ENCODE assay signal across 9 mouse cellular contexts in the genomic region with DNA sequence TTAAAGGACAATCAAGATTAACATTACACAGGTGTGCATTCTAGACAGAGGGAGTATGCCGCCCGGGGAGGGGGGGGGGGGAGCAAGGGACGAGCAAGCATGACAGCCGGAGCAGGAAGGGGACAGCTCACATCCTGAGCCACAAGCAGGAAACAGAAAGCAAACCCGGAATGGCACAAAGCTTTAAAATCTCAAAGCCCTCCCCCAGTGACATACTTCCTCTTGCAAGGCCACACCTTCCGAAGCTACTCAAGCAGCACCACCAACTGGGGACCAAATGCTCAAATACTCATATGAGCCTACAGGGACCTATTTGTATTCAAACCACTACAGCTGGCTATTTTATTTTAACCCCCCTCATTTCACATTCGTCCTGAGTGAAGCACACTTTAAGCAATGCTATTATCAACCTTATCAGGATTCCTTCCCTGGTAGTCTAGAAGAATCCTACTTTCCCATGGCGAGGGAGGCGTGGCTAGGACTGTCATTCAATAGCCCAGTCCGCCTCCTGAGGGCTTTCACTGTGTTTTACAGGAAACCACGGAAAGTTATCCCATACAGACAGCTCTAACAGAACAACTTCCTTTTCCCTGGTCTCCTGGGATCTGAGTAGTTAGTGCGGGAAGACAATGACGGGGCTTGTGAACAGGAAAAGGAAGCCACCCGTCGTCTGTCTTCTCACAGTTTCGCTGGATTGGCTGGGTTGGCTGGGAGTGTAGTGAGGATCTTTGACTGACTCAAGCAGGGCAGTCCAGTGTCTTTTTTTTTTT.
DNase-seq lines count a peak whose midpoint lies in the region; ATAC-seq and TF ChIP-seq lines count a peak whose summit lies in the region.
"Had no signal": no experiment of that assay in that cellular context is flagged by ENCODE, and none has a peak within 500 bp of the region (broad histone marks: within the 10 kb centered on the region; RNA-seq: fewer than 3 reads in every experiment).

No protein-coding gene starts in this region.

- no peak overlapping the region for H3K4me3 ChIP-seq in ES-E14 (ENCODE audit: insufficient read depth in 1 of 2, low read depth in 1 of 2, low read length in 2 of 2, poor library complexity in 1 of 2, severe bottlenecking in 1 of 2)
- H3K4me3 ChIP-seq in embryonic facial prominence, embryonic 11.5 days (ENCODE audit: low read depth, low read length), result no peak overlapping the region
- H3K4me3 ChIP-seq in hindbrain, embryonic 12.5 days, result no peak overlapping the region
- H3K4me3 ChIP-seq in liver, embryonic 15.5 days (replicated peaks), result no peak overlapping the region
- H3K4me3 ChIP-seq: hindbrain, embryonic 15.5 days had no signal

- DNase-seq in ES-E14 (ENCODE audit: low read depth, low spot score), result peak; percentile 31
- DNase-seq in embryonic facial prominence, embryonic 11.5 days (ENCODE audit: low spot score), result peak; percentile 62
- DNase-seq in Muller cell, postnatal 12 days (ENCODE audit: inconsistent ontology term), result no peak
- DNase-seq in spleen, postnatal 14 days (ENCODE audit: low spot score in 2 of 2), result no peak
- no peak for DNase-seq in cerebellum, postnatal 36 days

- WGBS in embryonic facial prominence, embryonic 11.5 days, result 53% methylated on average over 16 of the region's 16 CpGs
- WGBS in hindbrain, embryonic 12.5 days, result 63% methylated on average over 16 of the region's 16 CpGs
- WGBS in liver, embryonic 15.5 days (ENCODE audit: insufficient replicate concordance), result 22% methylated on average over 16 of the region's 16 CpGs

- no peaks in the 10 kb centered on the region for H3K9me3 ChIP-seq in ES-E14 (ENCODE audit: control insufficient read depth, insufficient read depth, low read depth, low read length)
- no peaks in the 10 kb centered on the region for H3K9me3 ChIP-seq in embryonic facial prominence, embryonic 11.5 days (replicated peaks; ENCODE audit: control insufficient read depth, low read length)
- H3K9me3 ChIP-seq in hindbrain, embryonic 12.5 days (replicated peaks), result no peaks in the 10 kb centered on the region
- no peaks in the 10 kb centered on the region for H3K9me3 ChIP-seq in liver, embryonic 15.5 days (replicated peaks)
- H3K9me3 ChIP-seq: hindbrain, embryonic 15.5 days had no signal

- H3K27ac ChIP-seq in ES-E14 (ENCODE audit: insufficient read depth, low read depth, low read length, poor library complexity, severe bottlenecking), result 0 out of 2 replicates have a peak overlapping the region, but pooled peaks have one; percentile 15
- H3K27ac ChIP-seq in embryonic facial prominence, embryonic 11.5 days (replicated peaks; ENCODE audit: low read depth, low read length), result no peak overlapping the region
- H3K27ac ChIP-seq in hindbrain, embryonic 12.5 days, result no peak overlapping the region
- H3K27ac ChIP-seq in liver, embryonic 15.5 days (replicated peaks), result no peak overlapping the region
- H3K27ac ChIP-seq: hindbrain, embryonic 15.5 days had no signal

- peaks cover 2 to 3% of the 10 kb centered on the region in 2 experiments; a peak in 2 of 4 replicates for H3K4me1 ChIP-seq in ES-E14 (ENCODE audit: control insufficient read depth in 2 of 2, insufficient read depth in 2 of 2, low read length in 2 of 2, poor library complexity in 1 of 2)
- H3K4me1 ChIP-seq in embryonic facial prominence, embryonic 11.5 days (ENCODE audit: control insufficient read depth, insufficient read depth, low read length), result no peaks in the 10 kb centered on the region
- H3K4me1 ChIP-seq in hindbrain, embryonic 12.5 days, result peaks cover 18% of the 10 kb centered on the region
- H3K4me1 ChIP-seq in liver, embryonic 15.5 days (replicated peaks), result no peaks in the 10 kb centered on the region
- H3K4me1 ChIP-seq: hindbrain, embryonic 15.5 days had no signal

- in situ Hi-C loops in ES-E14 (cut with MboI; ENCODE audit: low sequenced_read_pairs in 2 of 2, unreplicated experiment in 2 of 2), result no loop called here

- no peak overlapping the region for H3K4me2 ChIP-seq in embryonic facial prominence, embryonic 11.5 days (ENCODE audit: low read depth, low read length)
- H3K4me2 ChIP-seq in hindbrain, embryonic 12.5 days (replicated peaks), result no peak overlapping the region
- no peak overlapping the region for H3K4me2 ChIP-seq in liver, embryonic 15.5 days
- H3K4me2 ChIP-seq: hindbrain, embryonic 15.5 days had no signal

- ATAC-seq in embryonic facial prominence, embryonic 11.5 days (replicated peaks; ENCODE audit: insufficient number of reproducible peaks, low FRiP score, low TSS enrichment, low read depth), result no peak
- ATAC-seq in hindbrain, embryonic 12.5 days (ENCODE audit: low FRiP score), result peak; percentile 29; the same call in 1 of the 2 replicates
- ATAC-seq in liver, embryonic 15.5 days (ENCODE audit: insufficient read depth), result peak; percentile 28; the same call in 1 of the 2 replicates
- no peak for ATAC-seq in cerebellum, adult (ENCODE audit: insufficient number of reproducible peaks, low FRiP score, low TSS enrichment)

- peak overlapping the region; percentile 21; the same call in 1 of the 2 replicates for H3K9ac ChIP-seq in ES-E14 (ENCODE audit: insufficient read depth, low read depth, low read length, poor library complexity, severe bottlenecking)
- no peak overlapping the region for H3K9ac ChIP-seq in embryonic facial prominence, embryonic 11.5 days (replicated peaks; ENCODE audit: low read length)
- H3K9ac ChIP-seq in hindbrain, embryonic 12.5 days, result no peak overlapping the region
- H3K9ac ChIP-seq in liver, embryonic 15.5 days, result no peak overlapping the region
- H3K9ac ChIP-seq: hindbrain, embryonic 15.5 days had no signal

- no peaks in the 10 kb centered on the region for H3K27me3 ChIP-seq in embryonic facial prominence, embryonic 11.5 days (ENCODE audit: control insufficient read depth, insufficient read depth, low read length)
- no peaks in the 10 kb centered on the region for H3K27me3 ChIP-seq in hindbrain, embryonic 12.5 days
- no peaks in the 10 kb centered on the region for H3K27me3 ChIP-seq in liver, embryonic 15.5 days
- H3K27me3 ChIP-seq: hindbrain, embryonic 15.5 days had no signal

- H3K36me3 ChIP-seq in ES-E14 (ENCODE audit: control insufficient read depth, insufficient read depth, low read length, poor library complexity, severe bottlenecking), result no peaks in the 10 kb centered on the region
- H3K36me3 ChIP-seq in embryonic facial prominence, embryonic 11.5 days (replicated peaks; ENCODE audit: control insufficient read depth, insufficient read depth, low read depth, low read length), result no peaks in the 10 kb centered on the region
- H3K36me3 ChIP-seq in hindbrain, embryonic 12.5 days, result no peaks in the 10 kb centered on the region
- H3K36me3 ChIP-seq in liver, embryonic 15.5 days (replicated peaks), result no peaks in the 10 kb centered on the region
- H3K36me3 ChIP-seq: hindbrain, embryonic 15.5 days had no signal

TF ChIP-seq in ES-E14, 5 proteins besides CTCF, POLR2A, EP300 and RAD21:
- TF ChIP-seq ZC3H11A (IDR thresholded peaks at IDR 0.05; ENCODE audit: borderline replicate concordance, low read depth, low read length), result no peak
- TF ChIP-seq MAFK (IDR thresholded peaks at IDR 0.05; ENCODE audit: insufficient read depth, low read depth, low read length), result no peak
- TF ChIP-seq CHD2 (IDR thresholded peaks at IDR 0.05; ENCODE audit: low read depth, low read length), result no peak
- no peak for TF ChIP-seq HCFC1 (IDR thresholded peaks at IDR 0.05; ENCODE audit: borderline replicate concordance, insufficient read depth, low read length)
- no peak for TF ChIP-seq ZNF384 (IDR thresholded peaks at IDR 0.05; ENCODE audit: low read depth, low read length)

Comparison
In these comparisons a context has a peak if more than half of its experiments do, and no peak if none do; other contexts are left out.
1. DNase-seq: peak in ES-E14 (single experiment) and embryonic facial prominence, embryonic 11.5 days (single experiment); none in Muller cell, postnatal 12 days (single experiment), spleen, postnatal 14 days (0 of 2) and cerebellum, postnatal 36 days (0 of 2).
2. ATAC-seq: peak in hindbrain, embryonic 12.5 days (single experiment) and liver, embryonic 15.5 days (single experiment); none in embryonic facial prominence, embryonic 11.5 days (single experiment) and cerebellum, adult (single experiment).